Mouse (Mus musculus): ENCODE data around the gene Fto.

GRCm38 (mm10) chr8:91640471-91640870 is 327.1 kb downstream of the Fto start:
- no peak for TF ChIP-seq CTCF (IDR thresholded peaks at IDR 0.05; ENCODE audit: low read depth)
- no peak for TF ChIP-seq EP300 (IDR thresholded peaks at IDR 0.05; ENCODE audit: low read depth)
